Mouse (Mus musculus) liver (tissue): ENCODE measurements around the gene Junb.

ENCODE experiments used
- DNase-seq: peaks from one replicate; pipeline ENCODE4 v3.0.0-alpha.2; 2020; ENCODE audit warnings: mixed read lengths

Junb gene

GRCm38 (mm10) chr8:84978248-84978940 lies at the start of gene Junb:
Gene Junb (minus strand): TSS chr8:84978718.
- peak; percentile 89 for DNase-seq

- no peak for DNase-seq
These were observed 49.4 kb upstream of the Junb start for GRCm38 (mm10) chr8:85027922-85028321.

- peak; percentile 68 for DNase-seq
These were observed 49.0 kb upstream of the Junb start for GRCm38 (mm10) chr8:85027516-85027855.

GRCm38 (mm10) chr8:85026670-85027515 lies 48.4 kb upstream of the Junb start, which contains the start of gene Trir:
Gene Trir (plus strand): TSS chr8:85026823.
- DNase-seq = peak; percentile 99

- DNase-seq = peak; percentile 86
These were observed 46.8 kb upstream of the Junb start, which contains the start of gene Asna1 for GRCm38 (mm10) chr8:85025098-85025932. Gene Asna1 (minus strand): TSS chr8:85025281.

- DNase-seq = no peak
These were observed 45.3 kb upstream of the Junb start for GRCm38 (mm10) chr8:85023846-85024245.

GRCm38 (mm10) chr8:85021514-85022055 lies 43.1 kb upstream of the Junb start:
- DNase-seq = no peak

GRCm38 (mm10) chr8:85017209-85017608 lies 38.7 kb upstream of the Junb start:
- DNase-seq = no peak

GRCm38 (mm10) chr8:85016724-85017123 lies 38.2 kb upstream of the Junb start:
- no peak for DNase-seq

GRCm38 (mm10) chr8:85014431-85014830 lies 35.9 kb upstream of the Junb start, which contains the start of gene Best2:
Gene Best2 (minus strand): TSS chr8:85014531.
- no peak for DNase-seq

GRCm38 (mm10) chr8:85013230-85013840 lies 34.8 kb upstream of the Junb start:
- peak; percentile 74 for DNase-seq

GRCm38 (mm10) chr8:85011242-85011641 lies 32.7 kb upstream of the Junb start:
- no peak for DNase-seq

GRCm38 (mm10) chr8:85007686-85008085 lies 29.2 kb upstream of the Junb start:
- peak; percentile 69 for DNase-seq

GRCm38 (mm10) chr8:84997649-84998295 lies 19.3 kb upstream of the Junb start:
- DNase-seq = peak; percentile 91

- no peak for DNase-seq
These were observed 18.5 kb upstream of the Junb start for GRCm38 (mm10) chr8:84996978-84997377.

GRCm38 (mm10) chr8:84995680-84996079 lies 17.2 kb upstream of the Junb start:
- no peak for DNase-seq

GRCm38 (mm10) chr8:84994375-84994774 lies 15.9 kb upstream of the Junb start:
- DNase-seq = no peak

GRCm38 (mm10) chr8:84990836-84991235 lies 12.3 kb upstream of the Junb start:
- peak; percentile 85 for DNase-seq

GRCm38 (mm10) chr8:84990349-84990748 lies 11.8 kb upstream of the Junb start, which contains the start of gene Hook2:
Gene Hook2 (plus strand): TSS chr8:84990603.
- DNase-seq = peak; percentile 99

- peak; percentile 96 for DNase-seq
These were observed 11.3 kb upstream of the Junb start for GRCm38 (mm10) chr8:84989810-84990209.

- peak; percentile 70 for DNase-seq
These were observed 10.8 kb upstream of the Junb start for GRCm38 (mm10) chr8:84989311-84989731.

- DNase-seq = no peak
These were observed 9.4 kb upstream of the Junb start for GRCm38 (mm10) chr8:84987903-84988302.
